Mouse (Mus musculus) frontal cortex, adult (tissue): ENCODE data around the gene Olfr177.
A peak's percentile ranks its signal among the peaks of the same experiment; 100 is the strongest.

Experiments
- ATAC-seq: cut with Nextera tagmentation; 2 replicates; pipeline ENCODE4 v1.9.2; 2017; ENCODE audit warnings: mild to moderate bottlenecking, moderate library complexity, mixed read lengths; ENCODE audit not compliant: low TSS enrichment

The Olfr177 gene

GRCm38 (mm10) chr16:58874668-58875067 lies at the start of gene Olfr177:
TSS of gene Olfr177 (minus strand) at chr16:58874768.
- ATAC-seq, result no peak

- no peak for ATAC-seq
These were observed 17.4 kb upstream of the Olfr177 start, which contains the start of gene Olfr178 for GRCm38 (mm10) chr16:58891963-58892362. TSS of gene Olfr178 (minus strand) at chr16:58892063.

- peak; percentile 72; the same call in 1 of the 2 replicates for ATAC-seq
These were observed 9.8 kb upstream of the Olfr177 start for GRCm38 (mm10) chr16:58884416-58884815.

GRCm38 (mm10) chr16:58861479-58861878 lies 13.1 kb downstream of the Olfr177 start:
- ATAC-seq, result no peak

GRCm38 (mm10) chr16:58860032-58860737 lies 14.4 kb downstream of the Olfr177 start:
- ATAC-seq, result no peak

GRCm38 (mm10) chr16:58826732-58827319 lies 47.7 kb downstream of the Olfr177 start, which contains the start of gene Olfr175-ps1:
TSS of gene Olfr175-ps1 (minus strand) at chr16:58826782.
- ATAC-seq, result no peak
